Mouse (Mus musculus) cerebellum, adult 9-11 months (tissue): Measurements from ENCODE around the gene Gli2.

Experiments used
- DNase-seq: peaks from one replicate; pipeline ENCODE4 v3.0.0; 2022

The Gli2 gene

DNA sequence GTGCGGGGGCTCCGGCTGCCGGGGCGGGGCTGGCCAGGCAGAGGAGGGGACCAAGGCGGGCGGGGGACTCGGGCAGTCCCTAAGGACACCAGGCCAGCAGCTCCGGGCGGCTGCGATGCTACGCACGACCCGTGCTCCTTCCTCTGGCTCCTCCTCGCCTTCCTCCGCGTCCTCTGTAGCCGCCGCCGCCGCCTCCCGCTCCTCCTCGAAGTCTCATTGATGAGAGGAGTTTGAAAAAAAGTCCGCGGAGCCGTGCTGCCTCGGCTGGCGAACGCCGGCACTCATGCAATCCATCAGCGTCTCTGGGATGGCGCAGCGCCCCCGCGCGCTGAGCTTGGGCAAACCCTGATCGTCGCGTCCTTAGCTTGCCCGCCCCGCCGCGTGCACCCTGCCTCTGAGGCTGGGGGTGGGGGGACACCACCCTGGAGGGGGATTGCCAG, at the start of gene Gli2:
Gene Gli2 (minus strand): TSS at position 218 of the 440 bp plus-strand sequence.
- DNase-seq: peak; percentile 64

DNA sequence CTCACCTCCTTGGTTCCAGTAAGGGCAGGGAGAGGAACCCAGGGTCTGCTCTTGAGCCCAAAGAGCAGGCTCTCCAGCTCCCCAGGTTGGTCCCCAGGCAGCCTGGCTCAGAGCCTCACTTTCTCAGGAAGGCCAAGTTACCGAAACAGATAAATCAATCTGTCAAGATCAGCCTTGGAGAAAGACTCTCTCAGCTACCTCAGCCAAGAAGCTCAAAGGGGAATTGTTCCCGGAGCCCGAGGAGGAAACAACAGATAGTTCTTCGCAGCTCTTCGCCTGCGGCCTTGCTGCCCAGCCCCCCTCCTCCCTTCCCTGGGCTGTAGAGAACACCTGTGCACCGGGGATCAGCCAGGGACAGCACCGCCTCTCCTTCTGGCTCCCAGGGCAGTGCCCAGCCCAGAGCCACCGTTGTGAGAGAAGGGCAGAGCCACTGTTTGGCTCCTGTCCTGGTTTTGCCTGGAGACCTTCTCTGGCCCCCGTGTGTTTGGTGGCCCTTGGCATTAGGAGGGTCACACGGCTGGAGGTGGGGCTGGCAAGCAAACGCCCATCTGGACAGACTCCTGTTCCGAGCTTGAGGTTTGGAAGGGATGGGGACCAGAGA, 44.6 kb upstream of the Gli2 start:
- peak; percentile 75 for DNase-seq

DNA sequence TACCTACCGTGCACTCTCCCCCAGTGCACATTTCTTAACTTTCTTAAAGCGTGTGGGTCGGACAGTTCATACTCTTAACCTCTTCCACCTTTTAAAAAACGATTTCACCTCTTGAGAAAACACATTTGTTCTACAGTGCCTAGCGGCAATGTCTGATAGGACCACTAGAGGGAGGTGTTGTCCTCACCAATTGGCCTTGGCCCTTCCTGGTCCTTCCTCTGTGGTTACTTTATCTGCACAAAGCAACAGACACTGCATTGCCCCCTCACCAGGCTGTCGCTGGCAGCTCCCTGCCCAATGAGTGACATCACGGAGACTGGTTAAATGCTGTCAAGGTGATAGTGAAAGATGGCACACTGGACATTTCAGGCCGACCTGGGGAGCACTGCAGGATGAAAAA, 40.3 kb upstream of the Gli2 start:
- peak; percentile 66 for DNase-seq

- DNase-seq: no peak
These were observed 36.6 kb upstream of the Gli2 start for GRCm38 (mm10) chr1:119089887-119090620.

DNA sequence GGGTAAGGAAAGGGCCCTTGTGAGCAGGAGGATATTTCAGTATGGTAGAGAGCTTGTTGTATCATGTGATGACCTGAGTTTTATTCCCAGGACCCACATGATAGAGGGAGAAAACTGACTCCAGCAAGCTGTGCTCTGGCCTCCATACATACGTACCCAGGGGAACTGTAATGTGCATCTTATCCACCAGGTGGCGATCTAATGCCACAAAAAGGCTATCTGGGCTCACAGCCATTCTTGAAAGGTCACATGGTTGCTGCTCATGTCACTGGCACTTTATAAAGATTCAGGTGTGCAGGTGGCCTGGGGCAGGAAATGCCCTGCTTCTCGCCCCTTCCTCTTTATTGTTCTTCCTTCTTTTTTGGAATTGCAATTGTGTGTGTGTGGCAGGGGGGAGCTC, 34.1 kb upstream of the Gli2 start:
- DNase-seq: peak; percentile 72

DNA sequence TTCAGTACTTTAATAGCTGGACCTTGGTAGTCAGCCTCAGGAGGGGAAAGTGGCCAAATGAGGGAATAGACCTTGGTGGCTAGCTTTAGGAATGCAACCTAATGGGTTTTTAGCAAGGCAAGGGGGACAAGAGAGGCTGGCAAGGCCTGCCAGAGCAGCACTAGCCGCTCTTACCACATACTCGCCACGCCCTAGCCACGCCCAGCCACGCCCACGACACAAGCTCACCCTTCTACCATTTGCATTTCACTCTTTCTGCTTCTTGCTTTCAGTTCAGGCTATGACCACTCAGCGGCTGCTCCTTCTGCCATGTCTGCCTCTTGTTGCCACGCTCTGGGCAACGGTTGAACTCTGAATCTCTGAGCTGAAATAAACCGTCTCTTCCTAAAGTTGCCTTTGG, 32.4 kb upstream of the Gli2 start:
- DNase-seq: no peak

DNA sequence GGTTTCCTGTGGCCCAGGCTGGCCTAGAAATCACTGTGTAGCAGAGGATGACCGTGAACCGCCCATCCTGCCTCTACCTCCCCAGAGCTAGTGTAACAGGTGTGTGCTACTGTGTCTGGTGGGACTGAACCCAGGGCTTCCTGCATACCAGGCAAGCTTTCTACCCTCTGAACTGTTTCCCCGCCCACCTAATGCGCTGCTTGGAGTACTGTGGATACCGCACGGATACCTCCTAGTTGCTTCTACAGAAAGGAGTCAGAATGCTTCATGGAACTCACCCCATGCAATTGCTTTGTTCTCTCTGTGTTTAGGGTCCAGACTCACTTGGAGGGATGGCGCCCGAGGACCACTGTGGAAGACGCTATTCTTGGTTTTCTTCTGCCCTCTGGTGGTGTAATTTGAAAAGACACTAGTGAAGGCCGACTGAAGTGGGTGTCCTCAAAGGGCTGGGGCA, 30.1 kb upstream of the Gli2 start:
- no peak for DNase-seq

GRCm38 (mm10) chr1:119082231-119082991, 29.0 kb upstream of the Gli2 start:
- DNase-seq: no peak

DNA sequence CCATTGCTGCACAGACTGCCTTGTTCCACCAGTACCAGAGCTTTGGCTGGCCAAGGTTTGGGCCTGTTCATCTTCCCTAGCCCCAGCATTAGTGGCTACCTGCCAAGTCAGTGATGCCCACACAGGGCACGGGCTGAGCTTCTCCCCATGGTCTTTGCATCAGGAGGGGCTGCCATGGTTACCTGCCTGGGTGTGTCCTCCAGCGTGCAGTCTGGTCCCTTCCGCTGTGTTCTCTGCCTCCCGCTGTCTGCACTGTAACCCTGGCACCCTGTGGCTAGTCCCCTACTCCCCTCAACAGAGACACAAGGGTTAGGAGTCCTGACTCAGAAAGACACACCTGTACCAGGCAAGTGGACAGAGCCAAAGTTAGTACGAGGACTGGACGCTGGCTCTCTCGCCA, 24.5 kb upstream of the Gli2 start:
- no peak for DNase-seq

GRCm38 (mm10) chr1:119076333-119076732, 22.9 kb upstream of the Gli2 start:
- no peak for DNase-seq

DNA sequence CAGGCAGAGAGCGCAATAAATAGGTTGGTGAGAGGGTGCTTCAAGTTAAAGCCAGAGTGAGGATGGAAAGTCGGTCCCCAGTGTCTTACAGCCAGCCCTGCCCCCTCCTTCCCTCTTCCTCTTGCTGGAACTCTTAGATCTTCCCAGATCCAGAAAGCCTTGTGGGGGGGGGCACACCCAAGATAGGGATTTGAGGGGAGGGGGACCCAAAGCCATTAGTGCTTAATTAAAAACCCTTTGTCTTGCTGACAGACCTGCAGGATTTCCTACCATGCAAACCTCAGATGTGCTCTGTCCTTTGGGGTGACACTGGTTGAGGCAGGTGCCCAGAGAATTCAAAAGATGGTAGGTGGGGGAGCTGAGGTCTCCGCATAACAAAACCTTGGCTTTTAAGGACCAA, 22.5 kb upstream of the Gli2 start:
- DNase-seq: no peak

GRCm38 (mm10) chr1:119075500-119075899, 22.1 kb upstream of the Gli2 start:
- DNase-seq: no peak

DNA sequence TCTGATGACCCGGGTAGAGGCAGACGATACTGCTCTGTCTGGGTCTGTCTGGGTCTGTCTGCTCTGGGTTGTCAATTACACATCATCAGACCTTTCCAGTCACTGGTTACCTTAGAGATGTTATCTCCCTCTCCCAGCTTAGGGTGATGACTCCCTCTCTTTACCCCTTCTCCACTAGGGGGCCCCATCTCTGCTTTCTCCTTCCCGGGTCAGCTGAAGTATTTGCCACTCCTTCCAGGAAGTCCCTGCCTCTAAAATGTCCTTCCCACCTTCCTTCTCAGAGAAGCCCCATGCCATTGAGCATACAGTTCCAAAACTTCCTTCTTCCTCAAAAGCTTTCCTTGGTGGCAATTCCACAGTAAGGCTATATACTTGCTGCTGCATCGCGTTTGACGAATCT, 21.5 kb upstream of the Gli2 start:
- DNase-seq: no peak

- DNase-seq: no peak
These were observed 20.5 kb upstream of the Gli2 start for GRCm38 (mm10) chr1:119073876-119074275.

DNA sequence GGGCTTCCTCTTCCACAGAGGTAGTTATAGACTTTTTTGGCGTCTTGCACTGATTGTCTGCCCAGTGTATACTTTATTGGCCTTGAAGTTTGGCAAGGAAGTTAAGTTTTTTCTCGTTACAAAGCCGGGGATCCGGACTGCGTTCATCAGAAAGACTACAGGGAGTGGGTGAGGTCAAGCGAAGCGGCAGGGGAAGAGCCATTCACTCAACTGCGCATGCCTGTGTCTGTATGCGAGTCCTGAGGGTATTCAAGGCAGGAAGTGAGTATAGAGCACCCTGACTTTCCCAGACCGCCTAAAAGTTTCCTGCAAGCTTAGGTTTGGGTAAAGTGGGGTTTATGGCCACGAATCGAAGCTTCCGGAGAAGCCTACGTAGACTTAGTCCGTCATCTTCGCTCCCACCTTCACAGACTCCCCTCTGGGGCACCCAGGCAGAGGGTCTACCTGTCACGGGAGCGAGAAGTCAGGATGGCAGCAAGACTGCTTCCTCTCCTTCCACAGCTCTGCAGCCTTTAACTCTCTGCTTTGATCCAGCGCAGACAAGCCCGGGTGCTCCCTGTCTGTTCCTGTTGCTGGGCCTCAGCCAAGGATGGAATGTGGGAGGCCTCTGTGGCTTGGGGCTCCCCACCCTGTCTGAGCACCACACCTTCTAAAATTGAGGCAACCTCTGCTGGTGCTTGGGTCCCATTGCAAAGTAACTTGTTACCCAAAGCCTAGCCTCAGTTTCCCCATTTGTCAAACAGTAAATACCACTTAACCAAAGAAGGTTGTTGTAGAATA, 11.7 kb upstream of the Gli2 start:
- DNase-seq: no peak

DNA sequence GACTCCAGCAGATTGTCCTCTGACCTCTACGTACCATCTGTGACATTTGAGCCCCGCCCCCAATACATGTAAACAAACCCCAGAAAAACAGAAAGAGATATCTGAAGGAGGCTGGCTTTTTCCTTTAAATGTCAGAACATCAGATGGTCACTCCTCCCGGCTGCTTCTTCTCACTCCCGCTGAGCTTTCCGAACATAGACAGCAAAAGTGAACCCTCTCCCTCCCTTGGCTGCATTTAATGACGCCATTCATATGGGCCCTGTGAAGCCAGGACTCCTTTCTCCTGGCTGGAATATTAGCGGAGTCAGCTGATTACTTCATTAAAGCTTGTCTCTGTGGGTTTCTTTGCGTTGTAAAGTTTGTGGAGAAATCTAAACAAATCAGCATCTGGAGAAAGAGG, 3.1 kb upstream of the Gli2 start:
- no peak for DNase-seq

- DNase-seq: no peak
These were observed 2.4 kb upstream of the Gli2 start for GRCm38 (mm10) chr1:119055801-119056200.

DNA sequence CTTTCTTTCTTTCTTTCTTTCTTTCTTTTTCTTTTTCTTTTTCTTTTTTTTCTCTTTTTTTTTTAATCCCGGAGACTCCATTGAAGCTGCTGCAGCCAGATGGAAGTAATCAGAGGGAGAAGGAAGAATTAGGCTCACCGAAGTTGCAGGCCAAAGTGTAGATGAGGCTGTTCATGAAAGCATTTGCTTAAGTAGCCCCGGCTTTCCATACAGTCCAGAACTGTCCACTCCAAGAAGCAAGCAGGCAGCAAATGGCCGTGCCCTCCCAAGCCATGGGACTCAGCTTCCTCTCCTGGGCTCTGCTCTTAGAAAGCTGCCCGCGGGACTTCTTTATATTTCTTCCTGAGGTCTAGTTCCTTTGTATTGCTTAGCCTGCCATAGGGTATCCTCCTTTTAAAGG, 1.0 kb upstream of the Gli2 start:
- no peak for DNase-seq

GRCm38 (mm10) chr1:119053872-119054354, 494 bp upstream of the Gli2 start:
- DNase-seq: no peak

- DNase-seq: no peak
These were observed 715 bp downstream of the Gli2 start for GRCm38 (mm10) chr1:119052631-119053177.

- peak; percentile 12 for DNase-seq
These were observed 1.4 kb downstream of the Gli2 start for GRCm38 (mm10) chr1:119051938-119052551.
